Mouse (Mus musculus) lung, postnatal 10 days (tissue): ENCODE measurements at regions not wholly inside any gene's neighbourhood (a gene's known extent, or its start where the extent isn't known, plus 50 kb on each side); places are given as distances from the start of the nearest gene placed in this dataset.
A peak's percentile ranks its signal among the peaks of the same experiment; 100 is the strongest.

Experiments used
- DNase-seq: peaks from one replicate; pipeline ENCODE4 v3.0.0; 2021

DNA sequence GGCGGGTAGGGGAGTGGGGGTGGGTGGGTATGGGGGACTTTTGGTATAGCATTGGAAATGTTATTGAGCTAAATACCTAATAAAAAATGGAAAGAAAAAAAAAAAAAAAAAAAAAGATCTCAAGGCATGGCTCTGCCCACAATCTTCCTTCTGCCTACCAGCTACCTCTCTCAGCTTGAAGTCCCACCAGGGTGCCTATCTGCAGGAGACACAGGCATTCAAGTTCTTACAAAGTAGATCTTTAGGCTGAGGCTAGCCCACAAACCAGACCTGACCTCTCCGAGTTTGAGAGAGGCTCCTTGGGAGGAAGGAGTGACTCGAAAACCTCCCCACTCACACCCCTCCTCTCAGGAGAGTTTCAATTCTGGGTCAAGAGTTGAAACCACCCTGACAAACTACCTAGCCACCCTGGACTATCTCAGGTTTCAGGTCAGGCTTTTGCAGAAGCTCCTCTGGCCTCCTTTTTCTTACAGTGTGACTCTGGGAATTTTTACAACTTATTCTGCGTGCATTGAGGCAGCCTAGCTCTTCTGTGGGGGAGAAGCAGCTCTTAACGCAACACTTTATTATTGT is 187.6 kb upstream of the Cxcr4 start:
- no peak for DNase-seq

DNA sequence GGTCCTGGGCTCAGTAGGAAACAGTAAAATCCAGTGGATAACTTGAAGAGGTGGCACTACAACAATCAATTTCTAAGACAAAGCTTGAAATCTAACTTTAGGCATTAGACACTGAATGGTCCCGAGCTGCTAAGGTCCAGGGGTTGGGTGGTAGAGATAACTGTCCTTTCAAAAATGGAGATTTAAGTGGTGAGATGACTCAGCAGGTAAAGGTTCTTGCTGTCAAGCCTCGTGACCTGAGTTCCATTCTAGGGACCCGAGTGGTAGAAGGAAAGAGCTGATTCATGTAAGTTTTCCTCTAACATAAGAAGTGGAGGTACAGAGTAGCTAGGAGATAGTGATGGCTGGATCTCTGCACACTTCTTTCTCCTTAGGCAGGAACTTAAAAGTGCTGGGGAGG is 180.3 kb upstream of the Cxcr4 start:
- DNase-seq, result no peak

DNA sequence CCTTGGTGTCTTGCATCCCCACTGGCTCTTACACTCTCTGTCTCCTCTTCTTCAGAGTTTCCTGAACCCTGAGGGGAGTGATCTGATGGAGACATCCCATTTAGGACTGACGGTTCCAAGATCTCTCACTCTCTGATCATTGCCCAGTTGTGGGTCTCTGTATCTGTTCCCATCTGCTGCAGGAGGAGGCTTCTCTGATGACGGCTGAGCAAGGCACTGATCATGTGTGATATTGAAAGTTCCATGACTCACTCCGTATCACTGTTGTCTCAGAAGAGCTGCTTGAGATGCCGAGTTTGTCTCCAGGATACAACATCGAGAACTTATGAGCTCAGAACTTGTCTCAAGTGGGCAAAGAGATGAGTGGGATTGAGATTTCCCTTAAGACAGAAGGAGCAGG is 178.7 kb upstream of the Cxcr4 start:
- no peak for DNase-seq

DNA sequence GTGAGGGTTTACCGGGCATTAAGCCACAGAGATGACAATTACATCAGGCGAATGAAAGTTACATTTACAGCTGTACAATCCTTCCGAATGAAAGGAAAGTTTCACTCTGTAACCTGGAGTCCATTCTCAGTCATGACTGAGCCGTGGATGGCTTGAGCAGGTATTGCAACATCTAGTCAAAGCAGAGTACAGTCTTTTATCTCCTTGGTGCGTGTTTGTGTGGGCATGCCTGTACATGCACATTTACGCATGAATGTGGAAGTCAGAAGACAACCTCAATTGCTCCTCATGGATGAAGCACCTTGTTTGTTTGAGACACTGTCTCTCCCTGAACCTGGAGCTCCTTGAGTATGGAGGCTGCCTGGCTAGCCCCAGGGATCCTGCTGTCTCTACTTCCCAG is 175.9 kb upstream of the Cxcr4 start:
- DNase-seq, result no peak

DNA sequence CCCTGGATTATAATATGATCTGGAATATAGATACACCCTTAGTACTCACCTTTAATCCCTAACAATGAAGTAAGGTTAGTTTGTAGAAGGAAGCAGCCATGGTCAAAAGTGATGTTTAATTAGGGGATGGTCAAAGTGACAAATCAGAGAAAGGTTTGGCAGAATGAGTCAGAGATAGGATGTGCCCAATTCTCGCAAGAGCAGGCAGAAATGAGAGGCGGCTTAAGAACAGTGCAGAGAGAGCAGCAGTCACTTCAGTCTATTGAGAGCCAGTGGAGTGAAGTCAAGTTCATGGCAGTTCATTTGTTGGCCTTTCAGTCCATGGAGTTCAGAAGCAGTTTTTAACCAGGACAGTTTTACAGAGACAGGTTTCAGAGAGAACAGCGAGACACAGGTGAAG is 175.3 kb upstream of the Cxcr4 start:
- DNase-seq, result no peak

DNA sequence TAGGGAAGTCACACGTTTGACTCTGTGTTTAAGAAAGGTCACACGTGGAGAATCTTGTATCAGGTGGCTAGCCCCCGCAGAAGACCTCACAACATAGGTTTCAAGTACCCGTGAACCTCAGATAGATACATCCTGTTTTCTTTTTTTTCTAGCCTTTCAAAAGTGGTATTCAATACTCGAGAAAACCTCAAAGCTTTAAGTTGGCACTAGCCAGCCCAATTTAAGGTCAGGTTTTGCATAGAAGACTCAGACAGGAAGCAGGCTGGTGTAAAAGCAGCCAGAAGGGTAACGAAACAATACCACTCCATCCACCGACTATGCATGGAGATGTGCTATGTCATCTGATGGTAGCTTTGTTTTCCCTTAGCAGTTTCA is 174.8 kb upstream of the Cxcr4 start:
- DNase-seq, result no peak

DNA sequence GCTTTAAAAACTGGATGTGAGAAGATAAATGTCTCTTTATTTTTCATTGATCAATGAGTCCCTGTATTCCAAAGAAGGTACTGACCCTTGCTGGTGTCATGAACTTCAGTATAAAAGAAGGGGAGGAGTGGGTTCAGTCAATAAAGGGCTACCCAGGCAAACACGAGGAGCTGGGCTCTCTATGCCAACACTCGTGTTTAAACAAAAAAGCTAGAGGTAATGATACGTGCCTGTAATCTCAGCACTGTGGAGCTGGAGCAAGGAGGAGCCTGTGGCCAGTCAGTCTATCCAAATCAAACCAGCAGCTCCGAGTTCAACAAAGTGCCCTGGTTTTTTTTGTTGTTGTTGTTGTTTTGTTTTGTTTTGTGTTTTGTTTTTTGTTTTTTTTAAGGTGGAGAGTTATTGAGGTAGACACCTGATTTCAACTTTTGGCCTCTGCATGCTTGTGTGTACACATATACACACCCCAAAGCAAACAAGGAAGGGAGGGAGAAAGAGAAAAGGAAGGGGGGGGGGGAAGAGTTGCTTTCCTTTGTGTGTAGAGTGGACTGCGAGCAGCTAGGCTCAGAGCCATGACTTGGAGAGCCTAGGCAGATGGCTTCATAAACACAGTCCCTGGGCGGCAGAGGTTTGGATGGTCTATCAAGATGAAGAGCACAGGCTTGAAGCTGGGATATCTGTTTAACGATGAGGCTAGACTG is 174.2 kb upstream of the Cxcr4 start:
- no peak for DNase-seq

DNA sequence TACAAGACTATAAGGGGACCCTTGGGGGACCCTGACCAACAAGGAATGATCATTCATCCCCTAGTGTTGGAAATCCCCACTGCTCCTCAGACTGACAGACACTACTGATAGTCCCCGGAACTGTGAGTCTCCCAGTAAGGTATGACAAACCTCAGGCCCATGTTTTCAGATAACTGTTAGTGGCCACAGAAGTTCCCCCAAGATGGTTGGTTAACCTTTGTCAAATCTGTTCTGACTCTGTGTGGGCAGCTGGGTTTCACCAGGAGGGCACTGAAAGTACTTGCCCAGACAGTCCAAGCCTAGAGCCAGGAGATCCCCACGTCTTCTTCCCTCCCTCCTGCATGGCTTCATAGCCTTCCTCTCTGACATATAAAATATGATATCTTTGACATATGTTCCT is 173.5 kb upstream of the Cxcr4 start:
- DNase-seq, result no peak

DNA sequence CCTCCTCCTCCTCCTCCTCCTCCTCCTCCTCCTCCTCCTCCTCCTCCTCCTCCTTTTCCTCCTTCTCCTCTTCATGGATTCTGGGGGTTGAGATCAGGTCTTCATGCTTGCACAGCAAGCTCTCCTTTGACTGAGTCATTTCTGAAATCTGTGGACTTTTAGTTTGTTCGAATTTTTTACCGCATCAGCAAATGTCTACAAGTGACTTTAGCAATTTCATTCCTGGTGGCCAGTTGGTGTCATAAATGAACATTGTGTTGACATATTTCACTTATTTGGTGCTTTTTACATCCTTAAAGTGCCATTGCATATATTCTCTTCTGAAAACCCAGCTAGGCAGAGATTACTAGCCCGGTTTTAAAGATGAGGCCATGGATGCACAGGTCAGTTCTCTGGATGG is 173.0 kb upstream of the Cxcr4 start:
- DNase-seq, result no peak

DNA sequence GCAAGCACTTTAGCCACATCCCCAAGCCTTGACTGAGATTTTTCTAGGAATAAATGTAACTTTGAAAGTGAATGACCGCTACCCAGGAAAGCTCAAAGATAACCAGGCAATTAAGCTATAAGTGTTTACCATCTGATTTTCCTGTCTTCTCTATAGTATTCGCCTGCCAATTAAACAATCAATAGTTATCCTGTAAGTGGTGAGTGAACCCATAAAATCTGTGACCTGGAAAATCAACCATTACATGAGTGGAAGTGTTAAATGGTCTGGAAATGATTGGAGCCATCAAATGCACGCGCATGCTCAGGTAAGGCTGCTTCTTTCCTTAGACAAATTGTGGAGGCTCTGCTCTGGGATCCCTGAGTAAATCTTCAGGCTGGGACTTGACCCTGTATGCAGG is 170.8 kb upstream of the Cxcr4 start:
- no peak for DNase-seq

DNA sequence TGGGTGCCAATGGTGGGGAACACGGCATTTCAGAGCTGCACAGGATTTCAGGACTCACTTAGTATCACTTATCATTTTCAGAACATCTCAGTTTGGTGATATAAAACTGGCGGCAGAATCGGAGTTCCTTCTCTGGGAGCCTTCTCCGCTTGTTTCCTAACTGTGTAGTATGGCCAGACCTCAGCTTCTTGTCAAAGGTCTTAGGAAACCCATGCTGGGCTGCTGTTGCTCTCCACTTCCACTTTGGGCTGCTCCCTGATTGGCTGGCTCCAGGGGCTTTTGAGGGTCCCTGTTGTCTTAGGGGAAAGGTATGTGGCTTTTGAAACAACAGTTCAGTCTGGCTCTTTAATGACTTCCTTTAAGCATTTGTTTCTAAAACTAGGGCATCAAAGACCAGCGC is 170.0 kb upstream of the Cxcr4 start:
- no peak for DNase-seq

DNA sequence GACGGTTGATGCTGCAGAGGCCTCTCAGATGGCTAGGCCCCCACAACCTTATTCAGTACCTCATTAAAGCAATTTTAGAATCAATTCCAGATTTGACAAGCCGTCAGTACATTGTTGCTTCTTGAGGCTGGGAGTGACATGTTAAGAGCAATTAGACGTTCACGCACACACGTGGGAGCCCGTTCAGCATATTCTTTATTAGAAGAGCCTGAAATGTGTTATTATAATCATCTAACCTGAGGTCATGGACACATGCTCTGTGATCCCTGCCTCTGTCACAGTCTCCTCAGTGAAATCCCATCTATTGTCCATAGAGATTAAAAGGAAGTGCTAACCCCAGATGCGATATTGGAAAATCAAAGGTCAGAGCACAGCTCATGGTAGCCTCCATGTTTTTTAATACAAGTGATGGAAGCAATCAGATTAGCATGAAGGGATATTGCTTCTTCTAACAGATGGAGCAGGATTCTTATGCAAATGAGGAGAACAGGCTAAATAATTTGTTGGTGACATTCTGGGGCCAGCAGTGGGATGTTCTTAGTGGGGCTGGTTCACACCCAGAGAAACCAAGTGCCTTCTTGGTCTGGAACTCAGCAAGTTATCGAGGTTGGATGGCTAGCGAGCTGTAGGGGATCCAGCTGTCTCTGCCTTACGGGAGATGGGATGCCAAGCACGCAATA is 166.8 kb upstream of the Cxcr4 start:
- no peak for DNase-seq

DNA sequence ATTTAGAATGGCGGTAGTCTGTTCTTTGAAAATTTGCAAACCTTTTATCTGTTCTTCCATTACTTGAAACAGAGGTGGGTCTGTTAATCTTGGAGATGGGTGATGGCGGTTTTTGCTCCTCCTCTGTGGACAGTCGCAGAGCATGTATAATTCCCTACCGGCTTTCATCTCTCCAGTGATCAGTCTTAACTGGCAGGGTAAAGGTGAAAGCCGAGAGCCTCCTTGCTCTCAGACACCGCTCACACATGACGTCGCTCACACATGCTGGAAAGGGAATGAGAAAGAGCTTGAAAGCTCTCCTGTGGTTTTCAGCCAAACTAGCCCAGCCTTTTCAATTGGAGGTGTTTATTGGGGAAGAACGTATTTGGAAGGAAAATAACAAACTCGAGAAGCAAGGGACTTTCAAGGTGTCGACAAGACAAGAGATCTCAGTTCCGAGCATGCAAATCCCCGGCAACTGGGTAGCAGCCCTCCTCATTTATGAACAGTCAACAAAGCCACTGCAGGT is 166.3 kb upstream of the Cxcr4 start:
- DNase-seq, result no peak

DNA sequence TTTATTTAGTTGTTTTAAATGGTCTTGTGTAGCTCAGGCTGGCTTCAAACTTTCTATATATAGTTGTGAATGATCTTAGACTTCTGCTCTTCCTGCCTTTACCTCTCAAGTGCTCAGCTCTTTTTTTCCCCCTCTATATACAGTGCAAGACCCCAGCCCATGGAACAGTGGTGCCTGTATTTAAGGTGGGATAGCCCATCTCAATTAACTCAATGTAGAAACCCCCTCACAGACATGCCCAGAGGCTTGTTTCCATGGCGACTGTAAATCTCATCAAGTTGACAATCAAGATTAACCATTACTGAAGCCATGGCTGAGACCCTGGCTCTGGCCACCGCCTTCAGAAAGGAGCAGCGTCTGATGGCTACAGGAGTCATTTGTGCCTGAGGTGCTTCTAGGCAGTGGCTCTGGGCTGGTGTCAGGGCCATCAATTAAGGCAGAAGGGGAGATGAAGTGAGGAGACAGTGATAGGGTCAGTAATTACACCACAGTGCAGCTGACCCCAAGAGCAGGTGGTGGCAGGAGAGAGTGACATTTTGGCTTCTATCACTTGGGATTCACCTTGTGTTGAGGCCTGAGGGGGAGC is 161.4 kb upstream of the Cxcr4 start:
- no peak for DNase-seq

DNA sequence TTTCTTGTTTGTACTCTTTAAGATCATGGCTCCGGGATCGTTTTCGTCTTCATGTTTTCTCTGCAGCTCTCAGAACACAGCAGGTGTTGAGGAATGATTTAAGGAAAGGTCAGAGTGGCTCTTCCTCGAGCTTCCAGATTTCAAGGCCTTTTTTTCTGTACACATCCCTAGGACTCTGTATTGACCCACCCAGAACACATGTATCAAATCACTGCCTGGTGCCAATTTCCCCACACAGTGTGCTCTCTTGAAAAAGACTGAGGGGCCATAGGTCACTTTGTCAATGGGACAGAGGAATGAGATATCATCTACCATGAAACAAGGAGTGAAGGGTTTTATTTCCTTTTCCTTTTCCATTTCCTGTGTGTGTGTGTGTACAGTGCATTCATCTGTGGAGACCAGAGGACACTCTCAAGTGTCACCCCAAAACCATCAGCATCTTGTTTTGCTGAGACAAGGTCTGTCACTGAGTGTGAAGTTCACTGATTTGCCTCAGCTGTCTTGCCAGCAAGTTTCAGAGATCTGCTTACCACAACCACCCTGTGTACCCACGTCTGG is 157.4 kb upstream of the Cxcr4 start:
- DNase-seq, result no peak

DNA sequence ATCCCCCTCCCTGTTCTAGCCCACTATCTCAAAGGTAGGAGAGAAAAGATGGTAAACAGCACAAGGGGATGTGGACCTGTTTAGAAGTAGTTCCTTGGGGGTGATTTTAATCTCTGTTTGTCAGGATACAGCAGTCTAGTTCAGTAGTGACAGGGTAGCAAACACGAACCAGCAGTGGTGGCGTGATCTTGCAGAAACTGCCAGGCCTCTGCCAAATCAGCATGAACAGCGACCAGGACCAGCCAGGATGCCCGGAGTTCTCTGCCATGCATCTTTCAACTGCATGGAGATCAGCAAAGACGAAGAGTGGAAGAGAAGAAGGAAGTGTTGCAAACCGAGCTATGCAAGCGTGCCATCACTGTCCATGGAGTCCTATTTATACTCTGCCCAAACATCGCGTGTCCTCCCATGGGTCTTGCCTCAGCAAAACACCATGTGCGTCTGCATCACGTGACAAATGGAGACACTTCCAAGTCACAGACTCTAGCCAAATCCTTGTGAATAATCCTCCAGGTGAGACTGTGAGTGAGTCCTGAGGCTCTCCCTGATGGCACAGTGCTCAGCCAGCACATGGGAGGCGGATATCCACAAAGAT is 155.2 kb upstream of the Cxcr4 start:
- DNase-seq, result no peak

DNA sequence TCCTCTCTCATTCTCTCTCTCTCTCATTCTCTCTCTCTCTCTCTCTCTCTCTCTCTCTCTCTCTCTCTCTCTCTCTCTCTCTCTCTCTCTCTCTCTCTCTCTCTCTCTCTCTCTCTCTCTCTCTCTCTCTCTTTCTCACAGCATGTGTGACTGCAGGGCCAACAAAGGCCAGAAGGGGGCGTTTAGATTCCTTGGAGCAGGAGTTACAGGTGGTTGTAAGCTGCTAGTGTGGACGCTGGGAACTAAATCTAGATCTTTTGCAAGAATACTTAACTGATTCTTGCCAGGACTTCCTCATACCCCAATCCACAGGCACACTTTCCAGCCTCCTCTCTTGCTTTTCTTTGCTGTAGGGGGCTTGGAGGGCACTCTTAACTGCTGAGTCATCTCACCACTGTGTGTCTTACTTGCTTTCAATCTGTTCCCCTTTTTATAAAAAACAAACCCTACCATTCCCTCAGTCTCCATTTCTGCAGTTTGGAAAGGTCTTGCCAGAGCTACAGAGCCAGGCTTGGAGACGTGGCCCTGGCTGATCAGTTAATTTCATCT is 154.4 kb upstream of the Cxcr4 start:
- no peak for DNase-seq

DNA sequence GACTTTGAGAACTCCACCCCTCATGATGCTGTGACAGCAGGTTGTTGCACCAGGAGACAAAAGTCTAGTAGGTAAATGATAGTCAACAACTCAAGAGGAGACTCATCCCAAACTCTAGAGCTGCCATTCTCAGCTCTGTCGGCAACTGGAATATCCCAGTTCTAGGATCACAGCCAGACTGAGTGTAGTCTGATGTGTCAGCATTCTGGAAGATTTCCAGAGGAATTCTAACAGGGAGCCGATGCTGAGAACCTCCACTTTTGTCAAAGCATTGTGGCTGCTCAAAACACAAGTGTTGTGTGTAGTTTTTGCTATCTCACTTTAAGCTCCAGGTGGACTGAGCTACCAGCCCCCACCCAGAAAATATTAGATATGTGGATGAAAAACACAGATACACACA is 148.5 kb upstream of the Cxcr4 start:
- peak; percentile 57 for DNase-seq

DNA sequence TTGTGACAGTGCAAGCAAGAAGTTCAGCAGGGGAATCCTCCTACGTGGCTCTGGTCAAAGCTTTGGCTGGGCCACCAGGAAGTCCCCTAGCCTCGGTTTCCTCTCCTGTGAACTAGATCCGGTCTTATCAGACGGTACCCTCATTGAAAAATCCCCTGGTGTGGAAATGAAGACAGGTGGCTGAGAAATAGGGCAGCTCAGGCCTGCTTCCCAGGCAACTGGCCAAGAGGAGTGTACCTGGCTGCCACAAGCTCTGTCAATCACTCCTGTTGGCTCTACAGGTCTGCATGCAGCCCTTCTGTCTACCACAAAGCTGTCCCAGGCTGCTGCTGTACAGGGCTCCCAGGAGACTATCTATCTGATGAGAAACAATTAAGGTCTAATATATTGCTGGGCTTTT is 146.1 kb upstream of the Cxcr4 start:
- no peak for DNase-seq

DNA sequence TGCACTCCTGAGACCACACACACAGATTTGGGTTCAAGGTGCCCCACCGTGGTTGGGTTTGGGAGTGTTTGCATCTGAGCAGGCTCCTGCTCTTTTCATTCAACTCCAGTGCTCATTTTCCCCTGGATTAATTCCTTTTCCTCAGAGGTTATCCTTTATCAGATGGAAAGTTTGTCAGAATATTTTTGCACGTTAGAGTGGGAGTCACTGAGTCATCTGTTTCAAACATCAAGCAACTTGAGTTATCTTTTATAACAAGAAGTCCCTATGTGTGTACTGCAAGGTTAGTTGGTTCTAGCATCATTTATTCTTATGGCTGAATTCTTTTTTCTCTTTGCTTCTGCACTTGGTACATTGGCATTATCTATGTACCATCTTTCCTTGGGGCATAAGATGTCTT is 142.8 kb upstream of the Cxcr4 start:
- no peak for DNase-seq

DNA sequence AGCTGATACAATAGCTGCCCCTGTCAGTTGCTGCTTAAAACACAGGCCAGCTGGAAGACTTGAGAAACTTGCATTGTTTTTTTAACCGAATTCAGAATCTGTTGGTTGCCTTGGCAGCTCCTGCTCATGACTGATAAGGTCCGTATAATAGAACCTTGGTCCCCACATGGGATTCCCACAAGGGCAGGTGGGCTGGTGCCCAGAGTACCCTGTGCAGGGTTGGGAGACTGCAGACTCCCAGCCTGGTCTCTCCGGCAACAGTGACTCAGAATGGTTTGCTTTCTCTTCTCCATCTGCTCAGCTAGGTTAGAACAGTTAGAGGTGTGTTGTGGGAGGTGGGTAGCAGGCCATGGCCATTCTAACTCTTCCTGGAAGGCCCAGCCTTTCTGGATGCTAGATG is 139.4 kb upstream of the Cxcr4 start:
- no peak for DNase-seq

DNA sequence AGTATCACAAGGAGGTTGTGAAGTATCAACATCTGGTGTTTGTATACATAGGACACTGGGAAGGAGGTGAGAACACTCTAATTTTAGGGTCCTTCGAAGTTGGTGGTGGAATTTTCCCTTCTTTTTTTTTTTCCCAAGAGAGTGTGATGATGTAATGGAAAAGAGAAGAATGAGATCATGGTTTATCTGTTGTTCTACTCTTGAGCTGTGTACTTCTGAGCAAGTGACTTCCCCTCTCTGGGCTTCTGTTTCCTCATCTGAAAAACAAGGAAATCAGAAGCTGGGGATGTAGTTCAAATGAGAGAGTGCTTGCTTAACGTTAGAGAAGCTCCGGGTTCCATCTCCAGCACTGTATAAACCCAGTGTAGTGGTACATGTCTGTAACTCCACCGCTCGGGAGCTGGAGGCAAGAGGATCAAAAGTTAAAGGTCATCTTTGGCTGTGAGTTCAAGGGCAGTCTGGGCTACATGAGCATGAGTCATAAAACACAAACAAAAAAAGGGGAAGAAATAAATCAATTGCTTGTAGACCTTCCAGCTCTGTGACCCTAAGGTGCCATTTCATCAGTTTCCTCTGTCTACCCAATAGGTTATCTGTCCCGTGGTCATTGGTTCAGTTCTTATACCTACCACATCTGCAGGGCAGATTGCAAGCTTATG is 132.5 kb upstream of the Cxcr4 start:
- no peak for DNase-seq

DNA sequence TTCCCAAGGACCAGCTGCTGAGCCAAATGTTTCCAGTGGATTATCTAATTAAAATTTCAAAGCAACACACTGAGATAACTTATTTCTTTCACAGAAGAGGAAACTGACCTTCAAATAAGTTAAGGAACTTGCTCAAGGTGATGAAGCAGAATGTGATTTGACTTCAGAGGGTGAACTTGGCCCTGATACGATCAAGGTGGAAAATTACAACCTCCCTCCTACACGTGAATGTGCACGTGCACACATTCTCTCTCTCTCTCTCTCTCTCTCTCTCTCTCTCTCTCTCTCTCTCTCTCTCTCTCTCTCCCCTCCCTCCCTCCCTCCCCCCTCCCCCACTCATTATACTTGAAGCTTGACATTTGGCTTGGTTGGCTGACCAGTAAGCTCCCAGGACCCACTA is 131.8 kb upstream of the Cxcr4 start:
- no peak for DNase-seq
